ENCODE assay signal across 14 mouse cellular contexts in the genomic region with DNA sequence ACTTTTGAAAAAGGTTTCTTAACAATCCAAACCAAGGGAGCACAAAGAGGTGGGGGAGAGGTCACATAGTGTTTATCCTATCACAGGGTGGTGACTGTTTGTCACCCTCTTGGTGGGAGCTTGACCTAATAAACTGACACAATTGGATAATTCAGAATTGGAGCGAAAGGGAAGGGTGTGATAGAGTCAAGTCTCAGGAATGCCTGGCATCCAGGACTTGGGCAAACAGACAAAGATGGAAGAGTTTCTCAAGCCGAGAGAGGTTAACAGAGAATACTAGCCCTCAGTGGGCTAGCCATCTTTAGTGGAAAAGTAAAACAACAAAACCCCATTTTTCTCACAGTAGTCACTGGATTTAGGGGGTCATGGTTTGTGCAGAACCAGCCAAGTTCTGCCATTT. TPM values are rescaled to one million over a fixed set of nuclear protein-coding genes. Genes with fewer than 3 reads are reported as not detected.
DNase-seq lines count a peak whose midpoint lies in the region.
"Had no signal": no experiment of that assay in that cellular context is flagged by ENCODE, and none has a peak within 500 bp of the region (broad histone marks: within the 10 kb centered on the region; RNA-seq: fewer than 3 reads in every experiment).

No protein-coding gene starts in this region.

- intact Hi-C loops in left cerebral cortex, postnatal 25 days (cut with DNase I), result no loop called here

- DNase-seq in retina, embryonic 14.5 days (ENCODE audit: low spot score), result peak; percentile 2
- no peak for DNase-seq in retina, postnatal 1 day
- DNase-seq in NIH3T3 (ENCODE audit: low read depth) (peak; percentile 5), adipocyte (ENCODE audit: low spot score) (peak; percentile 4)
- no peak for DNase-seq in lung, postnatal 36 days
- no peak for DNase-seq in left cerebral cortex, postnatal 25 days (ENCODE audit: low spot score in 2 of 2)
- DNase-seq: adrenal gland, postnatal 10 days; cerebellum, adult 11 months; cerebellum, adult 9-10 months; cerebellum, postnatal 25 days; gastrocnemius, postnatal 36 days; heart, adult 18-20 months; kidney, adult 18-20 months had no signal

RNA-seq across cellular contexts. Expression of a gene that starts 32.5 kb away (rescaled TPM):
- total RNA-seq in left cerebral cortex, postnatal 25 days (2021), result 1 to 10 TPM; 1.1 to 1.9 TPM
- total RNA-seq: CH12.LX had no signal

Comparison
In these comparisons a context has a peak if more than half of its experiments do, and no peak if none do; other contexts are left out.
1. DNase-seq: peak in retina, embryonic 14.5 days (single experiment), NIH3T3 (single experiment) and adipocyte (single experiment); none in retina, postnatal 1 day (single experiment), lung, postnatal 36 days (single experiment) and left cerebral cortex, postnatal 25 days (0 of 2).